Mouse (Mus musculus): ENCODE measurements at regions not wholly inside any gene's neighbourhood (a gene's known extent, or its start where the extent isn't known, plus 50 kb on each side); places are given as distances from the start of the nearest gene placed in this dataset.
"Not testable (repeated sequence)": the region's sequence is repeated elsewhere in the genome, so short reads cannot be mapped to it uniquely, and the experiment has no call there.

GRCm38 (mm10) chr8:113916649-113917048 lies 68.1 kb upstream of the Adamts18 start:
- DNase-seq (ENCODE audit: low spot score in 2 of 2) = no peak

- DNase-seq (ENCODE audit: low spot score in 2 of 2) = no peak
Measured at GRCm38 (mm10) chr8:113917197-113917596, 68.7 kb upstream of the Adamts18 start.

GRCm38 (mm10) chr8:113920306-113920705 lies 71.8 kb upstream of the Adamts18 start:
- peak; percentile 17 for DNase-seq (ENCODE audit: low spot score in 2 of 2)

- no peak for DNase-seq (ENCODE audit: low spot score in 2 of 2)
Measured at GRCm38 (mm10) chr8:113923381-113923780, 74.8 kb upstream of the Adamts18 start.

- DNase-seq (ENCODE audit: low spot score in 2 of 2) = no peak
Measured at GRCm38 (mm10) chr8:113953721-113954120, 105.2 kb upstream of the Adamts18 start.

GRCm38 (mm10) chr8:113956439-113957043 lies 108.0 kb upstream of the Adamts18 start:
- no peak for DNase-seq (ENCODE audit: low spot score in 2 of 2)

GRCm38 (mm10) chr8:113957821-113958220 lies 109.3 kb upstream of the Adamts18 start:
- DNase-seq (ENCODE audit: low spot score in 2 of 2) = no peak

GRCm38 (mm10) chr8:113975810-113976209 lies 127.3 kb upstream of the Adamts18 start:
- DNase-seq (ENCODE audit: low spot score in 2 of 2) = no peak

- no peak for DNase-seq (ENCODE audit: low spot score in 2 of 2)
Measured at GRCm38 (mm10) chr8:113976626-113977025, 128.1 kb upstream of the Adamts18 start.

- no peak for DNase-seq (ENCODE audit: low spot score in 2 of 2)
Measured at GRCm38 (mm10) chr8:113977072-113977471, 128.5 kb upstream of the Adamts18 start.

- DNase-seq (ENCODE audit: low spot score in 2 of 2) = no peak
Measured at GRCm38 (mm10) chr8:113978946-113979345, 130.4 kb upstream of the Adamts18 start.

GRCm38 (mm10) chr8:113979837-113980236 lies 131.3 kb upstream of the Adamts18 start:
- no peak for DNase-seq (ENCODE audit: low spot score in 2 of 2)

GRCm38 (mm10) chr8:113981339-113981738 lies 132.8 kb upstream of the Adamts18 start:
- no peak for DNase-seq (ENCODE audit: low spot score in 2 of 2)

GRCm38 (mm10) chr8:113984845-113985244 lies 136.3 kb upstream of the Adamts18 start:
- peak; percentile 22 to 46 for DNase-seq (ENCODE audit: low spot score in 2 of 2)

GRCm38 (mm10) chr8:113985471-113985870 lies 136.9 kb upstream of the Adamts18 start:
- DNase-seq (ENCODE audit: low spot score in 2 of 2) = no peak

GRCm38 (mm10) chr8:113985948-113986347 lies 137.4 kb upstream of the Adamts18 start:
- no peak for DNase-seq (ENCODE audit: low spot score in 2 of 2)

GRCm38 (mm10) chr8:113990718-113991117 lies 142.2 kb upstream of the Adamts18 start:
- DNase-seq (ENCODE audit: low spot score in 2 of 2) = no peak

GRCm38 (mm10) chr8:113998881-113999280 lies 134.5 kb upstream of the Nudt7 start:
- no peak for DNase-seq (ENCODE audit: low spot score in 2 of 2)

GRCm38 (mm10) chr8:114001674-114002073 lies 131.7 kb upstream of the Nudt7 start:
- no peak for DNase-seq (ENCODE audit: low spot score in 2 of 2)

GRCm38 (mm10) chr8:114004436-114004835 lies 128.9 kb upstream of the Nudt7 start:
- DNase-seq (ENCODE audit: low spot score in 2 of 2) = no peak

GRCm38 (mm10) chr8:114006587-114006986 lies 126.8 kb upstream of the Nudt7 start:
- no peak for DNase-seq (ENCODE audit: low spot score in 2 of 2)

GRCm38 (mm10) chr8:114007103-114007502 lies 126.3 kb upstream of the Nudt7 start:
- DNase-seq (ENCODE audit: low spot score in 2 of 2) = peak; percentile 9 to 15

- DNase-seq (ENCODE audit: low spot score in 2 of 2) = no peak
Measured at GRCm38 (mm10) chr8:114018364-114018763, 115.0 kb upstream of the Nudt7 start.

GRCm38 (mm10) chr8:114030141-114030540 lies 103.2 kb upstream of the Nudt7 start:
- DNase-seq (ENCODE audit: low spot score in 2 of 2) = not testable (repeated sequence)

All from layer of hippocampus, adult 8-10 months (tissue).